10 mouse cellular contexts compared by ENCODE assay signal in the genomic region with DNA sequence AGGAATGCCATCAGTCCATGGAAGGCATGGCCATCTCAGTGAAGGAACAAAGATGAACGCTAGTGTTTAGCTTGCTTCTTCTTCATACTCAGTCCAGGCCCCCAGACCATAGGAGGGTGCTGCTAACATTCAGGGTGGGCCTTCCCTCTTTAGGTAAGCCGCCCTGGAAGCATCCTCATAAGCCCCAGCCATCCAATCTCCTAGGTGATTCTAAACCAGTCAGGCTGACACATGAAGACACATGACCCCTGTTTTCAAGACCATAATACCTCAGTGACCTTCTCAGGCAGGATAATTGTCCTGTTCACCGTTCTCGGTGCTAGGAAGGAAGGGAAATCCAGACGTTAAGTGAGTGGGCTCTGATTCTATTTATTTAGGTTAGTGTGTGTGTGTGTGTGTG.
DNase-seq lines count a peak whose midpoint lies in the region; ATAC-seq and TF ChIP-seq lines count a peak whose summit lies in the region.
"Had no signal": no experiment of that assay in that cellular context is flagged by ENCODE, and none has a peak within 500 bp of the region (broad histone marks: within the 10 kb centered on the region; RNA-seq: fewer than 3 reads in every experiment).

No protein-coding gene starts in this region.

- no peak for DNase-seq in kidney, adult 2 months
- no peak for DNase-seq in kidney, postnatal 36 days
- DNase-seq in neural tube, embryonic 10.5 days (ENCODE audit: extremely low spot score, low spot score), result no peak
- no peak for DNase-seq in stomach, postnatal 0 days (ENCODE audit: low spot score)
- no peak for DNase-seq in left cerebral cortex, adult 9 months (ENCODE audit: low spot score in 2 of 2)
- no peak for DNase-seq in testis, postnatal 10 days (ENCODE audit: low spot score)

- peak overlapping the region; percentile 78 for H3K27ac ChIP-seq in kidney, adult 2 months (ENCODE audit: insufficient read depth, low read depth, low read length)
- no peak overlapping the region for H3K27ac ChIP-seq in neural tube, embryonic 12.5 days
- peak overlapping the region; percentile 96 for H3K27ac ChIP-seq in intestine, embryonic 16.5 days (ENCODE audit: low read length)
- H3K27ac ChIP-seq in stomach, postnatal 0 days (replicated peaks), result peak overlapping the region; percentile 96
- H3K27ac ChIP-seq: liver, embryonic 14.5 days had no signal

- no peak overlapping the region for H3K9ac ChIP-seq in neural tube, embryonic 12.5 days
- no peak overlapping the region for H3K9ac ChIP-seq in intestine, embryonic 16.5 days (ENCODE audit: low read depth, low read length)
- H3K9ac ChIP-seq in stomach, postnatal 0 days (ENCODE audit: low read length), result no peak overlapping the region
- H3K9ac ChIP-seq: liver, embryonic 14.5 days had no signal

- TF ChIP-seq CTCF in kidney, adult 2 months (conservative IDR thresholded peaks at IDR 0.05; ENCODE audit: insufficient read depth, insufficient read length, low read depth, low read length), result no peak
- no peak for TF ChIP-seq CTCF in stomach, postnatal 0 days (IDR thresholded peaks at IDR 0.05; ENCODE audit: low read depth)

- H3K36me3 ChIP-seq in kidney, adult 2 months (ENCODE audit: control insufficient read depth, insufficient read depth, low read length), result no peaks in the 10 kb centered on the region
- H3K36me3 ChIP-seq in neural tube, embryonic 12.5 days, result no peaks in the 10 kb centered on the region
- H3K36me3 ChIP-seq in intestine, embryonic 16.5 days (ENCODE audit: control insufficient read depth, insufficient read depth, low read length), result no peaks in the 10 kb centered on the region
- H3K36me3 ChIP-seq in stomach, postnatal 0 days (ENCODE audit: control insufficient read depth, insufficient read depth, low read length), result no peaks in the 10 kb centered on the region
- H3K36me3 ChIP-seq: neural tube, embryonic 15.5 days had no signal

- H3K27me3 ChIP-seq in kidney, adult 2 months (replicated peaks; ENCODE audit: control insufficient read depth, insufficient read depth, low read length), result no peaks in the 10 kb centered on the region
- H3K27me3 ChIP-seq in neural tube, embryonic 12.5 days (replicated peaks), result peaks cover 8% of the 10 kb centered on the region
- no peaks in the 10 kb centered on the region for H3K27me3 ChIP-seq in intestine, embryonic 16.5 days (replicated peaks; ENCODE audit: control insufficient read depth, insufficient read depth, low read length)
- no peaks in the 10 kb centered on the region for H3K27me3 ChIP-seq in stomach, postnatal 0 days (ENCODE audit: control insufficient read depth, insufficient read depth, low read length)

- H3K9me3 ChIP-seq in neural tube, embryonic 12.5 days, result no peaks in the 10 kb centered on the region
- no peaks in the 10 kb centered on the region for H3K9me3 ChIP-seq in intestine, embryonic 16.5 days (ENCODE audit: control insufficient read depth, low read length)
- no peaks in the 10 kb centered on the region for H3K9me3 ChIP-seq in stomach, postnatal 0 days (ENCODE audit: control insufficient read depth, low read length)
- H3K9me3 ChIP-seq: neural tube, embryonic 15.5 days had no signal

- TF ChIP-seq POLR2A in kidney, adult 2 months (IDR thresholded peaks at IDR 0.05; ENCODE audit: low read depth, low read length), result no peak

- 80% methylated on average over 5 of the region's 5 CpGs for WGBS in kidney, adult 2 months
- 50% methylated on average over 5 of the region's 5 CpGs for WGBS in neural tube, embryonic 12.5 days
- WGBS in intestine, embryonic 16.5 days, result 74% methylated on average over 5 of the region's 5 CpGs
- 75% methylated on average over 5 of the region's 5 CpGs for WGBS in stomach, postnatal 0 days

- TF ChIP-seq EP300 in stomach, postnatal 0 days (optimal IDR thresholded peaks at IDR 0.05), result no peak

- H3K4me3 ChIP-seq in kidney, adult 2 months (ENCODE audit: insufficient read depth, low read depth, low read length), result no peak overlapping the region
- H3K4me3 ChIP-seq in neural tube, embryonic 12.5 days, result no peak overlapping the region
- no peak overlapping the region for H3K4me3 ChIP-seq in intestine, embryonic 16.5 days (ENCODE audit: low read length)
- no peak overlapping the region for H3K4me3 ChIP-seq in stomach, postnatal 0 days (ENCODE audit: low read depth, low read length)

- peak overlapping the region; percentile 74; the same call in 1 of the 2 replicates for H3K4me2 ChIP-seq in neural tube, embryonic 12.5 days (replicated peaks)
- no peak overlapping the region for H3K4me2 ChIP-seq in intestine, embryonic 16.5 days (ENCODE audit: low read depth, low read length)
- H3K4me2 ChIP-seq in stomach, postnatal 0 days (replicated peaks; ENCODE audit: low read depth), result no peak overlapping the region

- peaks cover 15% of the 10 kb centered on the region for H3K4me1 ChIP-seq in kidney, adult 2 months (ENCODE audit: control insufficient read depth, insufficient read depth, low read length)
- H3K4me1 ChIP-seq in neural tube, embryonic 12.5 days, result peaks cover 20% of the 10 kb centered on the region; the same call in 1 of the 2 replicates
- H3K4me1 ChIP-seq in intestine, embryonic 16.5 days (ENCODE audit: control insufficient read depth, insufficient read depth, low read length), result peaks cover 28% of the 10 kb centered on the region
- peaks cover 12% of the 10 kb centered on the region for H3K4me1 ChIP-seq in stomach, postnatal 0 days (replicated peaks; ENCODE audit: control insufficient read depth, insufficient read depth)

- no peak for ATAC-seq in neural tube, embryonic 12.5 days (ENCODE audit: low FRiP score, low read depth)
- no peak for ATAC-seq in intestine, embryonic 16.5 days
- ATAC-seq in stomach, postnatal 0 days (ENCODE audit: low FRiP score, low TSS enrichment), result no peak
